Mouse (Mus musculus) forebrain, embryonic 10.5 days (tissue): Measurements from ENCODE around the gene Dock9. TPM values are rescaled to one million over a fixed set of nuclear protein-coding genes. Genes with fewer than 3 reads are reported as not detected.

ENCODE experiments used
- DNase-seq: peaks from one replicate; pipeline ENCODE4 v3.0.0-alpha.2; 2017; ENCODE audit warnings: low spot score; ENCODE audit errors: extremely low spot score
- H3K27ac ChIP-seq: fragments of 300-500 bp; sonication (generic); 2 replicates; pipeline ENCODE4 v1.5.1; 2016; ENCODE audit warnings: mild to moderate bottlenecking
- H3K27me3 ChIP-seq: fragments of 300-500 bp; sonication (generic); 2 replicates; pipeline ENCODE4 v1.6.1; 2016; ENCODE audit warnings: mild to moderate bottlenecking; ENCODE audit not compliant: poor library complexity, severe bottlenecking
- H3K36me3 ChIP-seq: fragments of 300-500 bp; sonication (generic); replicated peaks from 2 replicates; pipeline ENCODE4 v1.6.1; 2016; ENCODE audit warnings: mild to moderate bottlenecking, moderate library complexity
- H3K4me1 ChIP-seq: fragments of 300-500 bp; sonication (generic); 2 replicates; pipeline ENCODE4 v1.6.1; 2016
- H3K4me3 ChIP-seq: fragments of 300-500 bp; sonication (generic); 2 replicates; pipeline ENCODE4 v1.5.1; 2016; ENCODE audit warnings: mild to moderate bottlenecking, moderate library complexity
- H3K9me3 ChIP-seq: fragments of 300-500 bp; sonication (generic); 2 replicates; pipeline ENCODE4 v1.6.1; 2016; ENCODE audit warnings: mild to moderate bottlenecking, moderate library complexity
- WGBS: fragments of 180-500 bp; shearing (Covaris S2); methylation state at CpG from one replicate; pipeline ENCODE4 v1.1.7; 2016; 5-methylcytosine and 5-hydroxymethylcytosine counted together
- polyA plus RNA-seq: library from polyadenylated mRNA; unstranded; fragments of >200 nt; fragmentation: Nextera tagmentation; extraction: Ambion mirVana; gene quantifications from 2 replicates; pipeline ENCODE4 v1.2.1, GENCODE M21; 2016

Dock9 gene
- polyA plus RNA-seq, 1 experiment from 2014 or later, result 3.7 TPM

- Histone ChIP-seq H3K27ac (no peak overlapping the region), H3K9me3 (no peaks in the 10 kb centered on the region), H3K4me3 (no peak overlapping the region), H3K36me3 (no peaks in the 10 kb centered on the region), H3K4me1 (peaks cover 9% of the 10 kb centered on the region), H3K27me3 (no peaks in the 10 kb centered on the region)
- WGBS, result 96% methylated on average over 4 of the region's 4 CpGs
- DNase-seq, result no peak
These were observed 184.7 kb downstream of the Dock9 start for GRCm38 (mm10) chr14:121612926-121613325.

DNA sequence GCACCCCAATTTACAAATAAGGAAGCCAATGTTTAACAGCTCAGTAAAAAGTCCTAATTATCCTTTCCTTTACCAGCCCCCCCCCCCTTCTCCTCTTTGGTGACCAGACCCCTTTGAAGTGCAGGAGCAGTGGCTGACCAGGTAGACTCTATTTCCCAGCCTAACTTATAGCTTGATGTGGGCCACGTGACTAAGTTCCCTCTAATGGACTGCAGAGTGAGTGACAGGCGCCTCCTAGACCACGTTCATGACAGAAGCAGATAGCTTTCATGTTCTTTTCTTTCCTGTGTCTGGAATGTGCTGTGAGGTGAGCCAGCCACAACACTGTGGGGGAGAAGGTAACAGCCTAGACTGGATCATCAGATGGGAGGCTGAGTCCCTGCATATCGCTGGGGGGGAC is 186.1 kb downstream of the Dock9 start:
- no peaks in the 10 kb centered on the region for H3K9me3 ChIP-seq
- WGBS, result 81% methylated on average over 4 of the region's 4 CpGs
- DNase-seq, result no peak
- H3K36me3 ChIP-seq, result no peaks in the 10 kb centered on the region
- H3K27me3 ChIP-seq, result no peaks in the 10 kb centered on the region
- peaks cover 10% of the 10 kb centered on the region for H3K4me1 ChIP-seq
- H3K27ac ChIP-seq, result no peak overlapping the region
- H3K4me3 ChIP-seq, result no peak overlapping the region

GRCm38 (mm10) chr14:121611098-121611497 is 186.5 kb downstream of the Dock9 start:
- H3K36me3 ChIP-seq, result no peaks in the 10 kb centered on the region
- H3K27me3 ChIP-seq, result no peaks in the 10 kb centered on the region
- no peak overlapping the region for H3K27ac ChIP-seq
- no peak overlapping the region for H3K4me3 ChIP-seq
- no peaks in the 10 kb centered on the region for H3K9me3 ChIP-seq
- 89% methylated on average over 4 of the region's 4 CpGs for WGBS
- H3K4me1 ChIP-seq, result peaks cover 10% of the 10 kb centered on the region
- DNase-seq, result no peak

- 16% methylated on average over 5 of the region's 5 CpGs for WGBS
- no peak for DNase-seq
- Histone ChIP-seq H3K36me3 (no peaks in the 10 kb centered on the region), H3K4me3 (peak overlapping the region; percentile 22; the same call in 1 of the 2 replicates), H3K27me3 (no peaks in the 10 kb centered on the region), H3K4me1 (peaks cover 10% of the 10 kb centered on the region), H3K9me3 (no peaks in the 10 kb centered on the region), H3K27ac (peak overlapping the region; percentile 64)
These were observed 189.1 kb downstream of the Dock9 start for GRCm38 (mm10) chr14:121608522-121608921.

DNA sequence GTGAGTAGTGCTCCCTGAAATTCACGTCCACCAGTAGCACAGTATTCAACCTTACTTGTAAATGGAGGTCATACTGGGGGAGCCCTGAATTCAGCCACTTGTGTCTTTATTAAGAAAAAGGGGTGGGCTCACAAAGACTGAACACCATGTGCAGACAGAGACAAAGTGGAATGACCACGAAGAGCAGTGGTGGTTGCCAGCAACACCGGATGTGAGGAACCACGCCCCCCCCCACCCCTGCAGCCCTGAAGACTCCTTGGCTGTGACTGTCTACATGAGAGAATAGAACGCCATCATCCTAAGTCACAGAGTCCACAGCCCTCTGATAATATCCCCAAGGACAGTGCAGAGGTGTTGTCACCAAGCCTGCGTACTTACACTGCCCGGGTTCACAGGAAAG is 191.2 kb downstream of the Dock9 start:
- H3K9me3 ChIP-seq, result no peaks in the 10 kb centered on the region
- no peak for DNase-seq
- H3K36me3 ChIP-seq, result no peaks in the 10 kb centered on the region
- no peak overlapping the region for H3K4me3 ChIP-seq
- no peak overlapping the region for H3K27ac ChIP-seq
- H3K4me1 ChIP-seq, result peaks cover 10% of the 10 kb centered on the region
- WGBS, result 87% methylated on average over 7 of the region's 7 CpGs
- no peaks in the 10 kb centered on the region for H3K27me3 ChIP-seq

GRCm38 (mm10) chr14:121605260-121605659 is 192.4 kb downstream of the Dock9 start:
- H3K27ac ChIP-seq, result no peak overlapping the region
- no peak for DNase-seq
- H3K36me3 ChIP-seq, result no peaks in the 10 kb centered on the region
- H3K4me1 ChIP-seq, result peaks cover 10% of the 10 kb centered on the region
- no peaks in the 10 kb centered on the region for H3K9me3 ChIP-seq
- H3K27me3 ChIP-seq, result no peaks in the 10 kb centered on the region
- no peak overlapping the region for H3K4me3 ChIP-seq
- 89% methylated on average over 7 of the region's 7 CpGs for WGBS

GRCm38 (mm10) chr14:121604565-121604964 is 193.1 kb downstream of the Dock9 start:
- Histone ChIP-seq H3K4me3 (no peak overlapping the region), H3K27ac (no peak overlapping the region), H3K9me3 (no peaks in the 10 kb centered on the region), H3K4me1 (peaks cover 10% of the 10 kb centered on the region), H3K36me3 (no peaks in the 10 kb centered on the region), H3K27me3 (no peaks in the 10 kb centered on the region)
- WGBS, result 89% methylated on average over 4 of the region's 4 CpGs
- DNase-seq, result no peak

GRCm38 (mm10) chr14:121602610-121603009 is 195.0 kb downstream of the Dock9 start:
- Histone ChIP-seq H3K27ac (no peak overlapping the region), H3K9me3 (no peaks in the 10 kb centered on the region), H3K27me3 (no peaks in the 10 kb centered on the region), H3K36me3 (no peaks in the 10 kb centered on the region), H3K4me1 (no peaks in the 10 kb centered on the region), H3K4me3 (no peak overlapping the region)
- WGBS, result 84% methylated on average over 6 of the region's 6 CpGs
- no peak for DNase-seq

DNA sequence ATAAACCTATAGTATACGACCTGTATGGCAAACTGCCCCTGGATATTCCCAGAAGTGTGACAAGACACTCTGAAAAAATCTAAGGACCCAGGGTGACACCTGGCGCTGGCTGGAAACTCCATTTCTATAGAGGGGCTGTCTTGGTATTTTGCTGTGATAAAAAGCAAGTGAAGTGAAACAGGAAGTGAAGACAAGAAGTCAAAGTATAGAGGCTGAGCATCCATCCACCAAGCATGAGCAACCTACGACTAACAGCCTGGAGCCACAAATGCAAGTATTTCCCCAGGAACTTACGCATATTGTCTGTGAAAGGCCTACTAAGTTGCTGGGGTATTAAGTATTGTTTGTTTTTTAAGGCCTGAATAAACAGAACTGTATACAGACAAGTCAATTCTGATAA is 197.1 kb downstream of the Dock9 start:
- no peaks in the 10 kb centered on the region for H3K9me3 ChIP-seq
- DNase-seq, result no peak
- no peaks in the 10 kb centered on the region for H3K27me3 ChIP-seq
- no peaks in the 10 kb centered on the region for H3K36me3 ChIP-seq
- whole genome bisulfite sequencing, result 93% methylated on average over 4 of the region's 4 CpGs
- no peak overlapping the region for H3K27ac ChIP-seq
- 0 out of 2 replicates have a peak, but pooled peaks cover 4% of the 10 kb centered on the region for H3K4me1 ChIP-seq
- no peak overlapping the region for H3K4me3 ChIP-seq

DNA sequence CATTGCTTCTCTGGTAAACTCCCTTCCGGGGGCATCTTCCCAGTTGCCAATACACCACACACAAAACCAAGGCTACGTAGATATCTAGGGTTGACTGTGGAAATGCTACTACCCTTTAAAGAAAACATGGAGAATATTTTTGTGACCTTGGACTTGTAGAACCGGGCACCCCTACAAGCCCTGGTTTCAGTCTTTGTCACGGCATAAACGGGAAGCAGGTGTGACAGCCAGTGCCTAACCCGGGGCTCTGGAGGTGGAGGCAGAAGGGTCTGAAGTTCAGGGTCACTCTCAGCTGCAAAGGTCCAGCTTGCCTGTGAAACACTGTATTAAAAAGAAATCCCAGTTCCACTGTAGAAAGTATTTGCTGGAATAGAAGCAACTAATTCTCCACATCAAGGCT is 200.6 kb downstream of the Dock9 start:
- Histone ChIP-seq H3K4me1 (peaks cover 13% of the 10 kb centered on the region), H3K9me3 (no peaks in the 10 kb centered on the region), H3K4me3 (no peak overlapping the region), H3K27me3 (no peaks in the 10 kb centered on the region), H3K36me3 (no peaks in the 10 kb centered on the region), H3K27ac (no peak overlapping the region)
- DNase-seq, result no peak
- 83% methylated on average over 6 of the region's 6 CpGs for WGBS

GRCm38 (mm10) chr14:121596631-121597030 is 201.0 kb downstream of the Dock9 start:
- H3K27me3 ChIP-seq, result no peaks in the 10 kb centered on the region
- 87% methylated on average over 9 of the region's 9 CpGs for WGBS
- H3K4me1 ChIP-seq, result peaks cover 16% of the 10 kb centered on the region
- H3K9me3 ChIP-seq, result no peaks in the 10 kb centered on the region
- no peak overlapping the region for H3K27ac ChIP-seq
- H3K4me3 ChIP-seq, result no peak overlapping the region
- no peaks in the 10 kb centered on the region for H3K36me3 ChIP-seq
- DNase-seq, result no peak

- Histone ChIP-seq H3K4me3 (no peak overlapping the region), H3K27ac (no peak overlapping the region), H3K9me3 (no peaks in the 10 kb centered on the region), H3K4me1 (peaks cover 31% of the 10 kb centered on the region), H3K27me3 (no peaks in the 10 kb centered on the region), H3K36me3 (no peaks in the 10 kb centered on the region)
- DNase-seq, result no peak
- WGBS, result 89% methylated on average over 5 of the region's 5 CpGs
These were observed 203.0 kb downstream of the Dock9 start for GRCm38 (mm10) chr14:121594684-121595083.

GRCm38 (mm10) chr14:121593313-121593929 is 204.2 kb downstream of the Dock9 start:
- DNase-seq, result no peak
- no peak overlapping the region for H3K4me3 ChIP-seq
- no peaks in the 10 kb centered on the region for H3K36me3 ChIP-seq
- H3K4me1 ChIP-seq, result peaks cover 38% of the 10 kb centered on the region
- WGBS, result 76% methylated on average over 10 of the region's 10 CpGs
- no peaks in the 10 kb centered on the region for H3K9me3 ChIP-seq
- no peak overlapping the region for H3K27ac ChIP-seq
- no peaks in the 10 kb centered on the region for H3K27me3 ChIP-seq

DNA sequence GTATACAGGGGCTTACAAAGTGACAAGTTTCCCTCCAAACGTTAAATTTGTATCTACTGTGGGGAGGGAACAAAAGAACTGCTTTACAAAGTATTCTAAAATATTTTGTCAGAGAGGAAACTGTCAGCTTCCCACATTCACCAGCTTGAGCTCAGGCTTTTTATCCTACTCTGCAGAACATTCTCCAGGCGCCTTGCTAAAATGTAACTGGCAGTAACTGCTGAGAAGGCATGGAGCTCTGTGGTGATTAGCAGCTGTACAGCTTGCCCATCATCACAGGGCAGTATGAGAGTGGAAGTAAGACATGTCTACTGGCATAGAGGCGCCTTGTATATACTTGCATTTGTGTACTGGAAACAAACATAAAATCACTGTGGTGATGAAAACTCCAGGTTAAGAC is 204.7 kb downstream of the Dock9 start:
- 71% methylated on average over 3 of the region's 3 CpGs for WGBS
- no peaks in the 10 kb centered on the region for H3K27me3 ChIP-seq
- no peak overlapping the region for H3K4me3 ChIP-seq
- no peaks in the 10 kb centered on the region for H3K36me3 ChIP-seq
- H3K4me1 ChIP-seq, result peaks cover 38% of the 10 kb centered on the region
- DNase-seq, result no peak
- no peak overlapping the region for H3K27ac ChIP-seq
- no peaks in the 10 kb centered on the region for H3K9me3 ChIP-seq
